In genomic region chr16:95743104-95743503, GRCm38 (mm10) we compare ENCODE assay signal across 23 mouse cellular contexts. TPM values are rescaled to one million over a fixed set of nuclear protein-coding genes. Genes with fewer than 3 reads are reported as not detected.
DNase-seq lines count a peak whose midpoint lies in the region; ATAC-seq and TF ChIP-seq lines count a peak whose summit lies in the region.
"Had no signal": no experiment of that assay in that cellular context is flagged by ENCODE, and none has a peak within 500 bp of the region (broad histone marks: within the 10 kb centered on the region; RNA-seq: fewer than 3 reads in every experiment).

No protein-coding gene starts in this region.

- DNase-seq in intestine, embryonic 14.5 days (ENCODE audit: low spot score) = no peak
- no peak for DNase-seq in lung, postnatal 36 days
- DNase-seq in right cerebral cortex, postnatal 4 days = no peak
- DNase-seq: adrenal gland, postnatal 14 days; cerebellum, adult 11-12 months; cerebellum, postnatal 14 days; embryo, embryonic 11 days; gastrocnemius, postnatal 36 days; kidney, adult 11 months; kidney, postnatal 4 days; thymus, postnatal 4 days had no signal

- H3K9me3 ChIP-seq in intestine, embryonic 14.5 days (ENCODE audit: control insufficient read depth, low read length) = no peaks in the 10 kb centered on the region
- no peaks in the 10 kb centered on the region for H3K9me3 ChIP-seq in intestine, postnatal 0 days (ENCODE audit: control insufficient read depth)
- H3K9me3 ChIP-seq in lung, embryonic 16.5 days (ENCODE audit: control insufficient read depth, low read length) = no peaks in the 10 kb centered on the region
- no peaks in the 10 kb centered on the region for H3K9me3 ChIP-seq in stomach, embryonic 16.5 days (replicated peaks; ENCODE audit: control insufficient read depth, low read length)
- no peaks in the 10 kb centered on the region for H3K9me3 ChIP-seq in heart, embryonic 12.5 days (replicated peaks)
- H3K9me3 ChIP-seq: forebrain, embryonic 12.5 days; hindbrain, embryonic 13.5 days; limb, embryonic 12.5 days; midbrain, embryonic 10.5 days had no signal

- H3K36me3 ChIP-seq in intestine, embryonic 14.5 days (ENCODE audit: control insufficient read depth, insufficient read depth, low read length) = no peaks in the 10 kb centered on the region
- no peaks in the 10 kb centered on the region for H3K36me3 ChIP-seq in intestine, postnatal 0 days (ENCODE audit: control insufficient read depth, insufficient read depth)
- no peaks in the 10 kb centered on the region for H3K36me3 ChIP-seq in lung, embryonic 16.5 days (ENCODE audit: control insufficient read depth, insufficient read depth, low read length)
- no peaks in the 10 kb centered on the region for H3K36me3 ChIP-seq in stomach, embryonic 16.5 days (ENCODE audit: control insufficient read depth, insufficient read depth, low read length)
- no peaks in the 10 kb centered on the region for H3K36me3 ChIP-seq in heart, embryonic 12.5 days
- H3K36me3 ChIP-seq: forebrain, embryonic 12.5 days; hindbrain, embryonic 13.5 days; limb, embryonic 12.5 days; midbrain, embryonic 10.5 days had no signal

- H3K27me3 ChIP-seq in intestine, embryonic 14.5 days (replicated peaks; ENCODE audit: control insufficient read depth, insufficient read depth, low read length) = no peaks in the 10 kb centered on the region
- no peaks in the 10 kb centered on the region for H3K27me3 ChIP-seq in intestine, postnatal 0 days (replicated peaks; ENCODE audit: control insufficient read depth, insufficient read depth, low read length)
- no peaks in the 10 kb centered on the region for H3K27me3 ChIP-seq in lung, embryonic 16.5 days (ENCODE audit: control insufficient read depth, insufficient read depth, low read depth, low read length)
- no peaks in the 10 kb centered on the region for H3K27me3 ChIP-seq in stomach, embryonic 16.5 days (ENCODE audit: control insufficient read depth, insufficient read depth, low read length)
- H3K27me3 ChIP-seq in heart, embryonic 12.5 days (replicated peaks) = no peaks in the 10 kb centered on the region
- H3K27me3 ChIP-seq: forebrain, embryonic 12.5 days; hindbrain, embryonic 13.5 days; limb, embryonic 12.5 days had no signal

- H3K4me3 ChIP-seq in intestine, embryonic 14.5 days (ENCODE audit: low read depth, low read length) = no peak overlapping the region
- H3K4me3 ChIP-seq in intestine, postnatal 0 days (ENCODE audit: low read depth, low read length) = no peak overlapping the region
- no peak overlapping the region for H3K4me3 ChIP-seq in lung, embryonic 16.5 days (ENCODE audit: low read length)
- no peak overlapping the region for H3K4me3 ChIP-seq in brown adipose tissue, adult 24 weeks (ENCODE audit: insufficient read depth, low read depth, low read length)
- no peak overlapping the region for H3K4me3 ChIP-seq in stomach, embryonic 16.5 days (replicated peaks; ENCODE audit: low read length)
- H3K4me3 ChIP-seq in heart, embryonic 12.5 days = no peak overlapping the region
- H3K4me3 ChIP-seq: forebrain, embryonic 12.5 days; hindbrain, embryonic 13.5 days; limb, embryonic 12.5 days; midbrain, embryonic 10.5 days had no signal

- H3K27ac ChIP-seq in intestine, embryonic 14.5 days (ENCODE audit: low read depth) = peak overlapping the region; percentile 19
- H3K27ac ChIP-seq in intestine, postnatal 0 days (ENCODE audit: low read depth, low read length) = no peak overlapping the region
- H3K27ac ChIP-seq in lung, embryonic 16.5 days (ENCODE audit: low read length) = peak overlapping the region; percentile 69
- peak overlapping the region; percentile 90 for H3K27ac ChIP-seq in brown adipose tissue, adult 24 weeks (replicated peaks; ENCODE audit: low read depth, low read length)
- peak overlapping the region; percentile 51; the same call in 1 of the 2 replicates for H3K27ac ChIP-seq in stomach, embryonic 16.5 days (ENCODE audit: low read length)
- no peak overlapping the region for H3K27ac ChIP-seq in heart, embryonic 12.5 days (ENCODE audit: poor library complexity, severe bottlenecking)
- H3K27ac ChIP-seq: forebrain, embryonic 12.5 days; hindbrain, embryonic 13.5 days; limb, embryonic 12.5 days; liver, embryonic 14.5 days; macrophage; midbrain, embryonic 10.5 days had no signal

- peaks cover 17% of the 10 kb centered on the region for H3K4me1 ChIP-seq in intestine, embryonic 14.5 days (replicated peaks; ENCODE audit: control insufficient read depth, insufficient read depth, low read length)
- H3K4me1 ChIP-seq in intestine, postnatal 0 days (replicated peaks; ENCODE audit: control insufficient read depth, insufficient read depth, low read length) = no peaks in the 10 kb centered on the region
- H3K4me1 ChIP-seq in lung, embryonic 16.5 days (replicated peaks; ENCODE audit: control insufficient read depth, insufficient read depth, low read length) = peaks cover 31% of the 10 kb centered on the region
- H3K4me1 ChIP-seq in brown adipose tissue, adult 24 weeks (ENCODE audit: control insufficient read depth, insufficient read depth, insufficient read length, low read length) = peaks cover 42% of the 10 kb centered on the region
- peaks cover 21% of the 10 kb centered on the region for H3K4me1 ChIP-seq in stomach, embryonic 16.5 days (ENCODE audit: control insufficient read depth, insufficient read depth, low read length)
- H3K4me1 ChIP-seq in heart, embryonic 12.5 days (replicated peaks) = 0 out of 2 replicates have a peak, but pooled peaks cover 6% of the 10 kb centered on the region
- H3K4me1 ChIP-seq: forebrain, embryonic 12.5 days had no signal

- no peak for ATAC-seq in intestine, embryonic 14.5 days (replicated peaks; ENCODE audit: low FRiP score, low TSS enrichment, low read depth)
- ATAC-seq in intestine, postnatal 0 days = no peak
- peak; percentile 51 for ATAC-seq in lung, embryonic 16.5 days (ENCODE audit: low read depth)
- no peak for ATAC-seq in stomach, embryonic 16.5 days (ENCODE audit: insufficient read depth, low FRiP score)
- ATAC-seq in heart, embryonic 12.5 days (ENCODE audit: insufficient number of reproducible peaks, low FRiP score) = no peak
- ATAC-seq: activated CD4-positive, CD25-positive, alpha-beta regulatory T cell, adult 4 months had no signal

- no peak overlapping the region for H3K9ac ChIP-seq in intestine, embryonic 14.5 days (ENCODE audit: low read length)
- no peak overlapping the region for H3K9ac ChIP-seq in intestine, postnatal 0 days (ENCODE audit: low read depth, low read length)
- H3K9ac ChIP-seq in lung, embryonic 16.5 days (ENCODE audit: low read length) = no peak overlapping the region
- H3K9ac ChIP-seq in stomach, embryonic 16.5 days (ENCODE audit: low read length) = no peak overlapping the region
- no peak overlapping the region for H3K9ac ChIP-seq in heart, embryonic 12.5 days
- H3K9ac ChIP-seq: forebrain, embryonic 12.5 days; hindbrain, embryonic 13.5 days; limb, embryonic 12.5 days; liver, embryonic 14.5 days had no signal

- no peak overlapping the region for H3K4me2 ChIP-seq in intestine, embryonic 14.5 days (ENCODE audit: low read length)
- no peak overlapping the region for H3K4me2 ChIP-seq in intestine, postnatal 0 days (replicated peaks; ENCODE audit: low read depth)
- no peak overlapping the region for H3K4me2 ChIP-seq in lung, embryonic 16.5 days (ENCODE audit: low read depth, low read length)
- H3K4me2 ChIP-seq in stomach, embryonic 16.5 days (ENCODE audit: low read depth, low read length) = no peak overlapping the region
- H3K4me2 ChIP-seq in heart, embryonic 12.5 days = no peak overlapping the region
- H3K4me2 ChIP-seq: forebrain, embryonic 12.5 days; hindbrain, embryonic 13.5 days; limb, embryonic 12.5 days had no signal

- no peak for TF ChIP-seq CTCF in intestine, postnatal 0 days (IDR thresholded peaks at IDR 0.05; ENCODE audit: low read depth)

- 41% methylated on average over 4 of the region's 4 CpGs for WGBS in intestine, embryonic 14.5 days
- 57% methylated on average over 4 of the region's 4 CpGs for WGBS in intestine, postnatal 0 days
- 21% methylated on average over 4 of the region's 4 CpGs for WGBS in lung, embryonic 16.5 days
- 37% methylated on average over 4 of the region's 4 CpGs for WGBS in stomach, embryonic 16.5 days
- WGBS in heart, embryonic 12.5 days = 88% methylated on average over 4 of the region's 4 CpGs

RNA-seq across cellular contexts. Expression of gene Ets2, which starts 41.2 kb away (rescaled TPM):
- polyA plus RNA-seq in intestine, embryonic 14.5 days (2014; fragmentation: Nextera tagmentation; extraction: Ambion mirVana) = 52.8 and 57.9 TPM in 2 replicates
- 34.6 and 36.8 TPM in 2 replicates for polyA plus RNA-seq in intestine, postnatal 0 days (2015; fragmentation: Nextera tagmentation; extraction: Ambion mirVana)
- 121 and 123 TPM in 2 replicates for polyA plus RNA-seq in lung, embryonic 16.5 days (2015; fragmentation: Nextera tagmentation; extraction: Ambion mirVana)
- polyA plus RNA-seq in brown adipose tissue, adult 24 weeks (2012; ENCODE audit: insufficient read depth, insufficient read length, missing spikeins) = 11.8 and 19.5 TPM in 2 replicates
- 59.8 and 64.8 TPM in 2 replicates for polyA plus RNA-seq in stomach, embryonic 16.5 days (2015; fragmentation: Nextera tagmentation; extraction: Ambion mirVana)
- 52.0 and 59.0 TPM in 2 replicates for polyA plus RNA-seq in heart, embryonic 12.5 days (2016; fragmentation: Nextera tagmentation; extraction: Ambion mirVana)

Comparison
In these comparisons a context has a peak if more than half of its experiments do, and no peak if none do; other contexts are left out.
1. H3K27ac ChIP-seq: peak in intestine, embryonic 14.5 days (single experiment), lung, embryonic 16.5 days (single experiment), brown adipose tissue, adult 24 weeks (single experiment) and stomach, embryonic 16.5 days (single experiment); none in intestine, postnatal 0 days (single experiment) and heart, embryonic 12.5 days (single experiment).